Mouse (Mus musculus) kidney, postnatal 0 days (tissue): ENCODE results near the gene Gm12569. TPM values are rescaled to one million over a fixed set of nuclear protein-coding genes. Genes with fewer than 3 reads are reported as not detected.

Experiments used
- ATAC-seq: fragments of 200-750 bp; cut with Nextera tagmentation; replicated peaks from 2 replicates; pipeline ENCODE4 v1.8.0; 2017; ENCODE audit warnings: low read depth, moderate number of reproducible peaks, moderate TSS enrichment, moderate library complexity; ENCODE audit not compliant: low FRiP score
- DNase-seq: peaks from one replicate; pipeline ENCODE4 v3.0.0-alpha.2; 2016; ENCODE audit warnings: low spot score
- H3K27ac ChIP-seq: fragments of 300-500 bp; sonication (generic); 2 replicates; pipeline ENCODE4 v1.5.1; 2014; ENCODE audit warnings: mild to moderate bottlenecking
- H3K27me3 ChIP-seq: fragments of 300-500 bp; sonication (generic); 2 replicates; pipeline ENCODE4 v1.6.1; 2014; ENCODE audit warnings: low read length, mixed read lengths; ENCODE audit not compliant: insufficient read depth
- H3K36me3 ChIP-seq: fragments of 300-500 bp; sonication (generic); 2 replicates; pipeline ENCODE4 v1.6.1; 2014; ENCODE audit warnings: low read length, mixed read lengths; ENCODE audit not compliant: insufficient read depth
- H3K4me1 ChIP-seq: fragments of 300-500 bp; sonication (generic); replicated peaks from 2 replicates; pipeline ENCODE4 v1.6.1; 2014; ENCODE audit warnings: antibody characterized with exemption, low read length, mixed read lengths; ENCODE audit not compliant: insufficient read depth
- H3K4me2 ChIP-seq: fragments of 300-500 bp; sonication (generic); 2 replicates; pipeline ENCODE4 v1.6.1; 2014; ENCODE audit warnings: mild to moderate bottlenecking, low read length, moderate library complexity, mixed read lengths
- H3K4me3 ChIP-seq: fragments of 300-500 bp; sonication (generic); replicated peaks from 2 replicates; pipeline ENCODE4 v1.5.1; 2014; ENCODE audit warnings: low read depth, low read length
- H3K9ac ChIP-seq: fragments of 300-500 bp; sonication (generic); 2 replicates; pipeline ENCODE4 v1.6.1; 2014; ENCODE audit warnings: low read depth, low read length
- H3K9me3 ChIP-seq: fragments of 300-500 bp; sonication (generic); replicated peaks from 2 replicates; pipeline ENCODE4 v1.6.1; 2016; ENCODE audit warnings: low read length, inconsistent platforms, mixed read lengths
- CTCF ChIP-seq: IDR thresholded peaks from 2 replicates; pipeline ENCODE4 v1.5.1; 2016; ENCODE audit warnings: antibody characterized with exemption, low read depth, mild to moderate bottlenecking, moderate library complexity
- WGBS: fragments of 180-500 bp; shearing (Covaris S2); extraction: QIAGEN DNeasy Blood & Tissue Kit; methylation state at CpG from one replicate; pipeline ENCODE4 v1.1.7; 2014; 5-methylcytosine and 5-hydroxymethylcytosine counted together
- polyA plus RNA-seq: library from polyadenylated mRNA; unstranded; fragments of >200 nt; fragmentation: Nextera tagmentation; extraction: Ambion mirVana; gene quantifications from 2 replicates; pipeline ENCODE4 v1.2.1, GENCODE M21; 2015

The Gm12569 gene
- polyA plus RNA-seq, 1 experiment from 2014 or later: not detected

DNA sequence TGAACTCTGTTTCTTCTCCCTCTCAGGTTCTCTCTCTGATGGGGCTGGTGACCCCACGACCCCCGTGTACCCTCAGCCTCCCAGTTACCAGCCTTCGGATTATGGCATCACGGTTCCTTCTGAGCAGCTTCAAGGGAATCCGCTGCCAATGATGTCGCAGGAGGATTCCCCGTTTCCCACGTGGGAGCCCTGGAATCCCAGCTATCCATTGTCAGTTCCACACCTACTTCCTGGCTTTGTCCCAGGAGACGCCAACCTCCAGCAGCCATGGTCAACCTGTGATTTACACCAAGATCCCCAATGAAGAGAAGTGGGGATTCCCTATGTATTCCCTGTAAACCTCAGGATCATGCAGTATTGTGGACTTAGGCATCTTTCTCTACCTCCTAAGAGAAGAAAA lies 14.4 kb downstream of the Gm12569 start:
- ATAC-seq (no peak), DNase-seq (no peak)
- 86% methylated on average over 9 of the region's 9 CpGs for WGBS

DNA sequence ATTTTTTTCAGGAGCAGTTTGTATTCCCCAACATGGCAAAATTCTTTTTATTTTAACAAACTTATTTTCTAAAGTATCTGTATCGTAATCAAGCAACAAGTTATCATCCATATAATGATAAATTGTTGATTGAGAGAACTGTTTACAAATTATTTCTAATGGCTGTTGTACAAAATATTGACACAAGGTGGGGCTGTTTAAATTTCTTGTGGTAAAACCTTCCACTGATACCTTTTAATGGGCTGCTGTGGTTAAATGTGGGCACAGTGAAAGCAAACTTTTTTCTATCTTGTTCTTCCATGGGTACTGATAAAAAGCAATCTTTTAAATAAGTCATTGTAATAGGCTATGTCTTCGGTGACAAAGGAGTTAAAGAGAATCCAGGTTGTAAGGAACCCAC lies 22.6 kb downstream of the Gm12569 start:
- Histone ChIP-seq H3K27ac (no peak overlapping the region), H3K9me3 (no peaks in the 10 kb centered on the region; the same call in 1 of the 2 replicates), H3K9ac (no peak overlapping the region), H3K4me1 (no peaks in the 10 kb centered on the region), H3K27me3 (no peaks in the 10 kb centered on the region), H3K4me3 (no peak overlapping the region), H3K4me2 (no peak overlapping the region), H3K36me3 (no peaks in the 10 kb centered on the region)
- DNase-seq (no peak), ATAC-seq (no peak)
- WGBS: 90% methylated on average over 2 of the region's 2 CpGs
- peak; percentile 12; the same call in 1 of the 2 replicates for TF ChIP-seq CTCF

More for the DNA sequence above, 14.4 kb downstream of the Gm12569 start:
- TF ChIP-seq CTCF: no peak
- Histone ChIP-seq H3K27ac (no peak overlapping the region), H3K9ac (no peak overlapping the region), H3K4me2 (no peak overlapping the region), H3K27me3 (no peaks in the 10 kb centered on the region), H3K9me3 (no peaks in the 10 kb centered on the region), H3K4me1 (no peaks in the 10 kb centered on the region), H3K4me3 (no peak overlapping the region), H3K36me3 (no peaks in the 10 kb centered on the region)

DNA sequence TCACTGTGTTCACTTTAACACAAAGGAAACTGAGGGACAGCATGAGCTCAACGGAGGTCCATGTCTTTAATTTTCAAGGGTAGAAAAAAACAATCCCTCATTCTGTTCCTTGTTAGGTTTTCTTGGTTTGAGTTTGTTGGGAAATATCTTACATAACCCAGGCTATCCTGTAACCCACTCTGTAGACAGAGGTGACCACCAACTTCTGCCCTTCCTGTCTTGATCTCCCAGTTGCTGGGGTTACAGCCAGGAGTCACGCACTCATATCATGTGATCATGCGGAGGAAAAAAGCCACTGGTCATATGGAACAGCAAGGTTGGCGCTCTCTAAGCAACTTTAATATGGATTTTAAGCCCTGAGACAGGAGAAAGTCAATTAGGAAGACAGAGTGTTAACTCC lies 36.7 kb downstream of the Gm12569 start:
- Histone ChIP-seq H3K27ac (no peak overlapping the region), H3K4me2 (no peak overlapping the region), H3K4me1 (no peaks in the 10 kb centered on the region), H3K27me3 (no peaks in the 10 kb centered on the region), H3K9me3 (no peaks in the 10 kb centered on the region), H3K4me3 (no peak overlapping the region), H3K36me3 (no peaks in the 10 kb centered on the region), H3K9ac (no peak overlapping the region)
- DNase-seq: no peak
- TF ChIP-seq CTCF: no peak
- 87% methylated on average over 4 of the region's 4 CpGs for WGBS
- no peak for ATAC-seq

DNA sequence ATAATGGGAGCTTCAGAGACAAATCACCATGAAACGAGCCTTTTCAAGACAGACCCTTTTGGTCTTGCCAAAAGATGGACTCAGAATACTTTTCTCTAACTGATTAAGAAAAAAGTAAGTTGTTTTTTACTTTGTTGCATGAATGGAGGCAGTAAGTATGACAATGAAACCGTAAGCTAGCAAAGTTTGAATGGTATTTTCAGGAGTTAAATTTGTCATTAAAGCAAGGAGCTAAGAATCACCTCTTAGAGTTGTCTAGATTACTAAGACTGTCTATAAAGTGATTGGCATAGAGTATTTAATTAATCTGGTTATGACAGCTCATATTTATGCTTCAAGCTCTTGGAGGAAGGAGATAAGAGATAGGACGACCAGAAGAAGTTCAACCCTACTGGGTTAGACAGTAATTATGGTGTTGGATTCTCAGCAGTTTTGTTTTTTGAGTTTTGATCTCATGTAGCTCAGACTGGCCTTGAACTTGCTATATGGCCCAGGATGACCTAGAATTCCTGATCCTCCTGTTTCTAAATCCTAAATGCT lies 41.5 kb downstream of the Gm12569 start, which contains the start of gene Clk4:
TSS of gene Clk4 (plus strand) at position 51 of the 540 bp plus-strand sequence.
- Histone ChIP-seq H3K9ac (peak within 1 kb of the TSS; percentile 96), H3K4me1 (peaks cover 13% of the 10 kb centered on the region; the same call in 1 of the 2 replicates), H3K27ac (peak within 1 kb of the TSS; percentile 81), H3K9me3 (no peaks in the 10 kb centered on the region), H3K4me3 (peak within 1 kb of the TSS; percentile 85), H3K27me3 (no peaks in the 10 kb centered on the region), H3K36me3 (no peaks in the 10 kb centered on the region), H3K4me2 (peak within 1 kb of the TSS; percentile 81)
- WGBS: 85% methylated on average over 3 of the region's 3 CpGs
- DNase-seq: no peak
- TF ChIP-seq CTCF: no peak
- ATAC-seq: no peak

DNA sequence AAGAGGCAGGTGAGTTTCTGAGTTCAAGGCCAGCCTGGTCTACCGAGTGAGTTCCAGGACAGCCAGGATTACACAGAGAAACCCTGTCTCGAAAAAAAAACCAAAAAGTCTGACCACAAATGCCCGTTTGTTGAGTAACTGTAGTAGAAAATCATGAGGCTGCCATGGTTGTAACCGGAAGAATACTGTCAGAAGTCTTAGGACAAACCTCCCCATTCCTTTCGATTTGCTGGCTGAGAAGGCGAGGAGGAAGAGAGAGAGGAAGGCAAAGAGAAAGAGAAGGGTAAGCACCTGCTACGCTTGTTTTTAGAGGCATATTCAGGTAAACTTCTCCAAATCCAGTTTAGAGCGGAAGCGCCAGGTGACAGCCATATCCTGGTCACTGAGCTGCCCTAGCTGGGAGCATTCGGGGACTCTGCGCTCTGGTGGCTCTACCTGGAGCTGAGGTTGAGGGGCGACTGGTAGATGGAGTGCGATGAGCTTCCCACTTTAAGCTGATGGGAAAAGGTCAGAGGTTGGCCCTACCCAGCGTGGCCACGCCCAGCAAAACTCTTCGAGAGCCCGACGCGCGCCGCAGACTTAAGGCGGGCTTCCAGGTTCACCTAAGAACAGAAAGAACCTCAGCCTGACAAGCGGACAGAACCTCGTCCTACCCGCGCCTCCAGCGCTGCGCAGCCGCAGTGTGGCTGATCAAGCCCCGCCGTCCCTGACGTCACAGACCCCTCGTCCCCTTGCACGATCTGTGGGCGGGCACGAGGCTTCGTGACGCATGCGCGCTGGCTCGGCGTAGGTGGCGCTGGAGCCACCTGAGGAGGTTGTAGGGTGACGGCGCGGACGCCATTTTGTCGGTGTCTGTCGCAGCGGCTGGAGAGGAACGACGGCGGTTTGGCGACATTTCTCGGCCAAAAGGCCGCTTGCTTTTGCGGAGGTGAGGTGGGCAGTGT lies 42.3 kb downstream of the Gm12569 start, which contains the start of gene BC049762:
TSS of gene BC049762 (minus strand) at position 705 of the 944 bp plus-strand sequence.
- TF ChIP-seq CTCF: peak; percentile 40
- peak; percentile 98 for DNase-seq
- peaks cover 13% of the 10 kb centered on the region; the same call in 1 of the 2 replicates for H3K4me1 ChIP-seq
- H3K27ac ChIP-seq: peak within 1 kb of the TSS; percentile 95
- peak within 1 kb of the TSS; percentile 96 for H3K9ac ChIP-seq
- ATAC-seq: peak; percentile 98
- H3K4me3 ChIP-seq: peak within 1 kb of the TSS; percentile 85
- H3K36me3 ChIP-seq: no peaks in the 10 kb centered on the region; the same call in 1 of the 2 replicates
- no peaks in the 10 kb centered on the region for H3K9me3 ChIP-seq
- WGBS: 8% methylated on average over 57 of the region's 57 CpGs
- peak within 1 kb of the TSS; percentile 81 for H3K4me2 ChIP-seq
- no peaks in the 10 kb centered on the region for H3K27me3 ChIP-seq

DNA sequence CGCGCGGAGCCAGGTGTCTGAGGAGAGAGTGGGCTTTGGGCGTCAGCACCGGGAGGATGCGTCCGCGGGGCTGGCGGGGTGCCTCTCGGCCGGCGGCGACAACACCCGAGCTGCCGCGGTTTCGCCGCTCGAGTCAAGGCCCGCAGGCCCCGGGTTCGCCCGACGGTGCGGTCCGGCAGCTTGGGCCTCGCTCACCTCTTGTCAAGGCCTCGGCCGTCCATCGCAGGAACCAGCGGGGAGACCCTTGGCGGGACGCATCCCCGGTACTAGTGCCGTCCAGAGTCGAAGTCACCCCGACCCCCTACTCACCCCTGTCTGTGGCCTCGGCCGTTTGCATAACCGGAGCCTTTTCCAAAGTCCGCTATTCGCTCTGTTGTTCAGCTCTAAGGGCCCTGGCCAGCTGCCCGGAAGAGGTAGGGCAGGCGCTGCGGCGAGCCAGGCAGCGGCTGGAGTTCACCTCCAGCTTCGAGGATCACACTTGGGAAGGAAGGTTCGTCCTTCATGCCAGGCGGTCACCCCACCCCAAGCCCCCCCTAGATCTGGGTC lies 43.1 kb downstream of the Gm12569 start:
- Histone ChIP-seq H3K27ac (peak overlapping the region; percentile 95), H3K36me3 (no peaks in the 10 kb centered on the region; the same call in 1 of the 2 replicates), H3K9ac (peak overlapping the region; percentile 96), H3K9me3 (no peaks in the 10 kb centered on the region), H3K4me3 (peak overlapping the region; percentile 85), H3K4me1 (peaks cover 13% of the 10 kb centered on the region; the same call in 1 of the 2 replicates), H3K27me3 (no peaks in the 10 kb centered on the region), H3K4me2 (peak overlapping the region; percentile 81)
- TF ChIP-seq CTCF: no peak
- ATAC-seq: peak; percentile 47
- peak; percentile 63 for DNase-seq
- under 1% methylated on average over 50 of the region's 50 CpGs for WGBS
